Mouse (Mus musculus): Measurements from ENCODE around the gene Cdc42bpa.
"Not testable (repeated sequence)": the region's sequence is repeated elsewhere in the genome, so short reads cannot be mapped to it uniquely, and the experiment has no call there.

Gene Cdc42bpa

DNA sequence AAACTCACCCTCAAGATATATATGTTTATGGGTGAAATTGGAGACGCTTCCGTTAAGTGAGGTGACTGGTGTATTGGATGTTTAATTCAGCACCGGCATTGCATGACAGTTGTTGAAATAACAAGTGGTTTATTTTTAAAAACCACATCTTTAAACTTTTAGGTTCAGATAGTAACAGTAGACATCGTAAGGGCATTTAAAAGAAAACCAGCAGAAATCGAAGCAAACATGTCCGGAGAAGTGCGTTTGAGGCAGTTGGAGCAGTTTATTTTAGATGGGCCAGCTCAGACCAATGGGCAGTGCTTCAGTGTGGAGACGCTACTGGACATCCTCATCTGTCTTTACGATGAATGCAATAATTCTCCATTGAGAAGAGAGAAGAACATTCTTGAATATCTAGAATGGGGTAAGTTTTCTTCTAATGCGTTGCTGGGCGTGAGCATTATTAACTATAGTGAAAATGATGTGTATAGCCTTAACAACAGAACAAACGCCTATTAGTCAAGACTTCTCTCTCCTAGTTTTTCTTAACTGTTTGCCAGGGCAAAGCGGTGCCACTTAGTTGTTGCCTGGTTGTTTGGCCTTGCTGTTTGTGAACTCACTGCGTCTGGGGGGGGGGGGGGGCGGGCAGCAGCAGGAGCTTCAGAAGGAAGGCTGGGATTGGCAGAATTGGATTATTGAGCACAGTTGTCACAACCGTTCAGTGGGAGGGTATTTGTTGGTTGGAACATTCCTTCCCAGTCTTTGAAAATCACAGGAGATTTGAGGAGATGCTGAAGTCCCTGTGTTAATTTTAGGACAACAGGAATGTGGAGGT lies 818 bp downstream of the Cdc42bpa start:
- DNase-seq: peak; percentile 58

DNA sequence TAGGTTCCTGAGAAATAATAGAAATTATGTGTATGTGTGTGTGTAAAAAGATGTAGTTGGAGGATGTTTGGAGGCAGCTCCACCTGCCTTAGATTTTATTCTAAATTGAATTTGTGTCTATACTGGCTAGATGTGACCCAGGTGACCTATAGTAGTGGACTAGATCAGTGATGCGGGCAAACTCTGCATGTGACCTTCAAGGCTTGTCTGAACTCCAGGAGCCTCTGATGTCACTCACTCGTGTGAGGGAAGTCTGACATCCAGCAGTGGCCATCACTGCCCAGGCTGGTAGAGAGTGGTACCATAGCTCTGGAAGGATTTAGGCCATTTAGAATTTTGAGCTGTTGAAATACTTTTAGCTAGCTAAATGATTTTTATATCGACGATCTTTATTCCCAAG lies 1.5 kb downstream of the Cdc42bpa start:
- DNase-seq: peak; percentile 35

DNA sequence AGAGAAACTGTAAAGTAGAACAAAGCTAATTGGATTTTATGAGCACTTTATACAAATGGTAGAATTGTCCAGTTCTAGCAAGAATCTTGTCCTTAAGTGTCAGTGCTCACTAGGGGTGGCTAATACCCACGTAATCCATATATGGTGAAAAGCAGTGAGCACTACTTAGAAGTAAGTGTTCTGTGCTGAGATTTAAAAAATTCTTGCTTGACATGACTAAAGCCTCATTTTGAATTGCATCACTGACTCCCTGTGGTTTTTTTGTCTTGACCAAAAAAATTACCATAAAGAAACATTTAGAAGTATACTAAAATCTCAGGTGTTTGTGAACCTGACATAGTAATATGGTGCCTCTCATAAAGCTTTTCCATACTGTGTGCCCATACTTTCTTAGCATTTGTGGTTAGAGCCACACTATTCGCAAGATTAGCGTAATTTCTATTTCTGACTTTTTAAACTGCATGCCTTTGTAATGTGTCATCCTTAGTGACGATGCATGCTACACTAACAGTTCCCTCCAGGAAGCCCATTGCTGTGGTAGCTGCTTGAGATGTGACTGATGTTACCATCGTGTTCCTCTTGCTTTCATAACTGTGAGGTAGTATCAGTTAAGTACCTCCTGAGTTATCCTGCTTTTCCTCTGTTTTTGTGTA lies 9.6 kb downstream of the Cdc42bpa start:
- no peak for DNase-seq

DNA sequence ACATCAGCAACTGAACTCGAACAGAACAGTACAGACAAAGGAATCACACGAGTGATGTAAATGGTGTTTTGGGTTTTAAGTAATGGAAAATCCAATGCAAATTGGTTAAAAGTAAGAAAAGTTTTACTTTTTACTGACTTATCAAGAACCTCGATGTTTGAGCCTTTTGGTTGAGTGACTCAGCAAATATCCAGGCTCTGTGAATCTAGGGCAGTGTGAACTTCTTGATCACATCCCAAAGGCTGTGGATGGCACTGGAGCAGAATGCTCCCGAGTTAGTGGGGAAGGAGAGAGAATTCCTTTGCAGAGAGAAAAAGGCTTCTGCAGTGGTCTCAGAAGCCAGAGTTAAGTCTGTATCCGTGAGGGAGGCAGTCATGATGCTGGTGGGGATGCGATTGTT lies 14.7 kb downstream of the Cdc42bpa start:
- no peak for DNase-seq

DNA sequence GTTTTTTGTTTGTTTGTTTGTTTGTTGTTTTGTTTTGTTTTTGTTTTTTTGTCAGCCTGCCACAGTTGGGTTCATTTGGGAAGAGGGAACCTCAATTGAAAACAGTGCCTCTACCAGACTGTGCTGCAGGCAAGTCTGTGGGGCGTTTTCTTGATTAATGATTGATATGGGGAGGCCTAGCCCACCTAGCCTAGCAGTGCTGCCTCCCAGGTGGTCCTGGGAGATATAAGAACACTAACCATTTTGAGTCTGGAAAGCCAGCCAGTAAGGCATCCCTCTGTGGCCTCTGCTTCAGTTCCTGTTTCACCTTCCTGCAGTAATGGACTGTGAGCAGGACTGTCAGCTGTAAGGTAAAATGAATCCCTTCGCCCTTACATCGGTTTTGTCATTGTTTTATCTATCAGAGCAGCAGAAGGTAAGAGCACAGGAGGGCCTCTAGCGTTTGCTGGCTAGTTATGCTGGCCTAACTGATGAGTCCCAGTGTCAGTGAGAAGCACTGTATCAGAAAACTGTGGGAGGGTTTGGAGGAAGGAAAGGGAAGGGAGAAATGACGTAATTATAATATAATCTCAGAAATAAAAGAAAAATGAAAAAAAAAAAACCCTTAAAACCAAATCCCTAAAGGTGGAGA lies 15.5 kb downstream of the Cdc42bpa start:
- no peak for DNase-seq

DNA sequence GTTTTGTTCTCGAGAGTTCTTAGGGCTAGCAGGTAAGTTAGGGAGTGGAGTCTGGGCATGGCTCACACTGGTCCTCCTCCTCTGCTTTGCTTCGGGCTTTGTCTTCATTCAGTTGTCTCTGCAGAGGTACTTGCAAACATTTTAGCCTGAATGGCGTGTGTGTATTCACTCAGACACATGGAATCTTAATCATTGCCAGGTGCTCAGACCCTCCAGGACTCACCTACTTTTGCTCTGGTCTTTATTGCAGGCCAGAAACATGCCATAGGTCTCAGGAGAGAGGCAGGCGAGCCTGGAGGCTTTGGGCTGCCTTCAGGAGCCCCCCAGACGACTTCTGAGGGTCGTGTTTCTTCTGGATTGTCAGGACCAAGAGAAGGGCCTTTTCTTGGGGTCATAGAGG lies 17.2 kb downstream of the Cdc42bpa start:
- no peak for DNase-seq

DNA sequence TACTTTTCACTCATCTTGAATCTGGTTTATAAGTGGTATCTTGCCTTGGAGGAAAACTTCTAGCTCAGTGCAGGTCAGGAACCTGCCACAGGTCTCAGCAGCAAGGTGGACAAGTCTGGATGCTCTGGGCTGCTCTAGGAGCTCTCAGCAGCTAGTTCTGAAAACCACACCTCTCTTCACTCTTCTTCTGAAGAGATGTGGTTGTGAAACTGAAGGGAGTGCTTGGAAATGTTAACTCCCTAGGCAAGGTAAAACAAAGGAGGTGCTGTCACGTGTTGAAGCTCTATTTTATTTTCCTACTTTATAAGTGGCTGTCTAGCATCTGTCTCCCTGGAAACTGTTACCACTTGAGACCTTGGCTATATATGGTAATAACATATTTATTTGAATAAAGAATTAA lies 18.5 kb downstream of the Cdc42bpa start:
- no peak for DNase-seq

DNA sequence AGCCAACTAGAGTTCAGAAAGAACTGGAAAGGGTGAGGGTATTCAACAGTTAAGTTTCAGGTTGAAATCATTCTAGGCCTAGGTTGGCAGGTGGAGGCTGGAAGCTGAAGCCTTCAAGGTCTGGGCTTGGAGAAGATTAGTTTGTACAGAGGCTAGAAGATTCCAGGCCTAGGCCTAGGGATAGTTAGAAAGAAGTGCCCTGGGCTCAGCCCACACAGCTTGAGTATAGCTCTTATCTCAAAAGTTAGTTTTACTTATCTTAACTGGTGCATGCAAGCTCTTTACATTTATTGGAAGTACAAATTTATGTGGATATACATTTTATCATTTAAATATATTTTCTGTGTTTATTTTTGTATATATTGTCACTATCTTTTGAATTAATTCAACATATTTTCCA lies 21.4 kb downstream of the Cdc42bpa start:
- DNase-seq: no peak

DNA sequence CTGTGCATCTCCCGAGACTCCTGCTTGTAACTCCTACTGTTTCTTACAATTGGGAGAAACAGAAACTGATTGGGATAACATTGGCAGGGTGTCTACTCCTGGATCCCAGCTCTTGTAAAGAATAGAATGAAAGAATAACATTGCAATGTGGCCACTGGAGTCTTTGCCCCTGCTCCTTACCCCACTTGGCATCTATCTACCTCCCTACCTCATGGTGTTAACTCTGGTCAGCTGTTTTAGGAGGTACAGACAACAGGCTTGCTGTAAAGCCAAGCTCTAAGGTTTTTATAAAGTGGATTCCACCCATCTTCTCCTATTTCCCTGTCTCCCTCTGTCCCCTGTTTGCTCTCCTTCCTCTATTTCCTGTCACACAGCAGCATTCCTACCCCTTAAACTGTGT lies 21.9 kb downstream of the Cdc42bpa start:
- DNase-seq: no peak

DNA sequence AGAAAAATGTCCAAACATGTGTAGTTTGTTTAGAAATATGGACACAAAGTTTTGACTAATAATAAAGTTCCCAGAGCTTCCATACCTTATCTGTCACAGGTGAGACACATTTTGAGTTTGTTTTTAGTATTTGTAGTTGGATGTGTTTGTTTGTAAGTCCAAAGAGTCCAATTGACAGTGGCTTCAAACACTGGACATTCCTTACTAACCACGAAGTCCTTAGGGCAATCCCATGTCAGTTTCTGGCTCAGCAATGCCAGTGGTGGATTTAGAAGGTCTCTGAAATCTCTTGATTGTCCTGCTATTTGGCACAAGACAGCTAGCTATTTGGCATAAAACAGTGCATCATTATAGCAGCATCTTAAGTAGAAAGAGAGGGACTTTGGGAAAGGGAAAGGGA lies 22.7 kb downstream of the Cdc42bpa start:
- no peak for DNase-seq

DNA sequence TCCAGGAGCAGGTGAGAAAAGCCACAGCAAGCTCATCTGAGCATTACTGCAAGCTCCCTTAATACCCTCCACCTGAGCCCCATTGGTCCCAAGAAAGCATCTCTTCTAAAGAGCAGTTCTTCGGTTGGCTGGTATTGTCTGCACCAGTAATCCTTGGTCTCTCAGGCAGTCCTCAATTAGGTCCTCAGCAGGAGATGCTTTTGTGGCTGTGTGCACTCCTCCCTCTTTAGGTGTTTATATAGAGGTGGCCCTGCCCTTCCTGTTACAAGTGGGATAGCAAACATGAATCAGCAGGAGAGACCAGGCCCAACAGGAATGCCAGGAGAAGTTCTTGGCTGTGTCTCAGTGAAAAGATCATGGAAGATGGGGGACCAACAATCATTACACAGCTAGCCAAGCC lies 23.9 kb downstream of the Cdc42bpa start:
- DNase-seq: no peak

DNA sequence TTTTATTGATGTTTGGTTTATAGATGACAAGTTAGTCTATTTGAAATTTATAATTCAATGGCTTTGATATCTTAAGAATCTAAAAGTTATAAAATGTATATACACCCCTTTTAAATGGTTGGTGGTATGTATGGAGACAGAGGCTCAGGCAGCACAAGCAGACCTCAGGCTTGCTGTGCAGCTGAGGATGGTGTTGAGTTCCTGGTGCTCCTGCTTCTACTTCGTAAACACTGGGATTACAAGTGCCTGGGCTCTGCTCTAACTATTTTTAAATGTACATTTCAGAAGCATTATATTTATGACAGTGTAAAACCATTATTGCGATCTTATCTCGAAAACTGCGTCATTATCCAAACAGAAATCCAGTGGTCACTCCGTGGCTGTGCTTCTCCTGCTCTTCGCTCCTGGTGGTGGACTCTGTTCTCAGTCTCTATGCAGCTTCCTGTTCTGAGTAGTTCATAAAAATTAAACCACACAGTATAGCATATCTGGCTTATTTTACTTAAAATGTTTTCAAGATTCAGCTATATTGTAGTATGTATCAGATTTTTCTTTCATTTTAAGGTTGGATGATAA lies 31.5 kb downstream of the Cdc42bpa start:
- DNase-seq: no peak

DNA sequence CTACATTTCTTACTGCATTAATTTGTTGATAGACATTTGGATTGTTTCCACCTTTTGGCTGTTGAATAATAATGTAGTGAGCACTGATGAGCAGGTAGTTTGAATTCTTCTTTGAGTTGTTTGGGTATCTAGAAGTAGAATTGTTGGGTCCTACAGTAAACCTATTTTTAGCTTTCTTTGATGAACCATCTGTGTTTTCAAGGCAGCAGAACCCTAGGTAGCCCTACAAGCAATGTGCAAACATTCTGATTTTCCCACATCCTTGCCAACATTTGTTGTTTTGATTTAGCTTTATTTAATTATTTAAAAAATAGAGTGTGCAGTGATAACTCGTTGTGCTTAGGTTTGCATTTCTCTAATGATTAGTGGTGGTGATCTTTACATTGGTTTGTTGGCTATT lies 32.0 kb downstream of the Cdc42bpa start:
- no peak for DNase-seq

DNA sequence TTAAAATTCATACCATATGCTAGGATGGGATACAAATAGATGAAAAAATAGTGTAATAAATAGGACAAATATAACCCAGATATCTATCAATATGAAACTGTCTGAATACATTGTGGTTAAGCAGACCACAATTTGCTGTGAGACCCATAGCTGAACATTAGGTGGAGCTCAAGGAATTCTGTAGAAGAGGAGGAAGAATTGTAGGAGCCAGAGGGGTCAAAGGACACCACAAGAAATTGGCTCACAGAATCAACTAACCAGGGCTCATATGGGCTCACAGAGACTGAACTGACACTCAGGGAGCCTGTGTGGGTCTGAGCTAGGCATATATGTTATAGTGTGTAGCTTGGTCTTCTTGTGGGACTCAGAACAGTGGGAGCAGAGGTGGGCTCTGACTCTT lies 47.8 kb downstream of the Cdc42bpa start:
- DNase-seq: no peak

DNA sequence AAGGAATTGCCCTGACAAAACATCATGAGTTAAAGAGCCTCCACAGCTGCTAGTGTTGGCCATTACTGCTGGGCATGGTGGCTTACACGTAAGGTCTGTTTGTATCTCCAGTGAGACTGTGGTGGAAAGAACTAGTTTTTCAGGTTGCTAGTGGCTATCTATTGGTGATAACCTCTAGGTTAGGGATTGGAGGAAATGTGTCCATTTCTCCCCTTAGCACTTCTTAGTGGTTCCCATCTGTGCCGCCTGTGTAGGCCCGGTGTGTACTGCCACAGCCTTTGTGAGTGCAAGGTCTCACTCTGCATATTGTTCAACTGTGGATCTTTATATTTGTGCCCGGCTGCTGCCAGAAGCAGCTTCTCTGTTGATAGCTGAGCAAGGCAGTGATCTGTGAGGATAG lies 53.2 kb downstream of the Cdc42bpa start:
- DNase-seq: no peak

DNA sequence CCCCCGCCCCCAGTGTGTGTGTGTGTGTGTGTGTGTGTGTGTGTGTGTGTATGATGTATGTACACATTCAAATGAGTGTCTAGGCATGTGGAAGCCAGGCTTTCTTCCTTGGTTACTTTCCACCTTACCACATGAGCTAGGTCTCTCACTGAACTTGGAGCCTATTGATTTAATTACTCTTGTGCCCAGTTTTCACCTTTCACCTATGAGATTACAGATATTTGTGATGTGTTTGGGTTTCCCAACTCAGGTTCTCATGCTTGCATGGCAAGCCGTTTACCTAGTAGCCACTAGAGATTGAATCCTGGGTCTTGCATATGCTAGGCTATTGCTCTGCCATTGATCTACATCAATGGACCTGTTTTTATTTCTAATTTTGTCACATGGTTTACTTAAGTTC lies 57.9 kb downstream of the Cdc42bpa start:
- DNase-seq: no peak

DNA sequence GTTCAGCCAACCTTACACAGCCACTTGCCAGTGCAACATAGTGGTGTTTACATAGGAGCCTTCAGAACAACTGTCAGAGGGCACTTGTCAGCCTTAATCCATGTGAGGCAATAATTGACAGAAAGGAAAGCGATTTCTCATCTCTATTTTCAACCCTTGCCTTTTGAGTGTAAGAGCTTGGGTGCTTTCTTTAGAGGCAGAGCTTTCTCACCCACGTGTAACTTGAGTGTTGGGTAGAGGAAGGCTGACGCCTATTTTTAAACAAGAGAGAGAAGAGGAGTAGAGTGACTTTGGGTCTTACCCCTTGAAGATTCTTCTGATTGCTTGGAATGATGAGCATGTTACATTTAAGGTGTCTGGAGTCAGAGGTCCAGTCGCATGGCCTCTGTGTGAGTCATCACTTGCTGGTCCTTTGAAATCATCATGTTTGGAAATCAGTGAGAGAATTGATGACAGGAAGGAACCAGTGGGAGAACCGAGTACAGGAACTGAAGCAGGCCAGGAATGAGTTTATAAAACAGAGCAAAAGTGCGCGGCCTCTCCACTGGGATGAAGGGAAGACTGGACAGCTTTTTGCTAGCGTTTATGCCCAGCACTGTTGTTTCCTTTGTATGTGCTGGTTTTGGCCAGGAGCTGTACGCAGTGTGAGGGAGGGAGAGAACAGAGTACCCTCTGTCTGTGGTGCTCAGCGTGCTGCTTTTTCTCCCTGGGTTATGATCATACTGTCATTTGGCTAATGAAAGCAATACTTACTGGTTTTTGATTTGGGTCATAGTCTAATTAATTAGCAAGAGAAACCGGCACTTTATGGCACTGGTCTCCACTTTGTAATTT lies 61.4 kb downstream of the Cdc42bpa start:
- DNase-seq: no peak

DNA sequence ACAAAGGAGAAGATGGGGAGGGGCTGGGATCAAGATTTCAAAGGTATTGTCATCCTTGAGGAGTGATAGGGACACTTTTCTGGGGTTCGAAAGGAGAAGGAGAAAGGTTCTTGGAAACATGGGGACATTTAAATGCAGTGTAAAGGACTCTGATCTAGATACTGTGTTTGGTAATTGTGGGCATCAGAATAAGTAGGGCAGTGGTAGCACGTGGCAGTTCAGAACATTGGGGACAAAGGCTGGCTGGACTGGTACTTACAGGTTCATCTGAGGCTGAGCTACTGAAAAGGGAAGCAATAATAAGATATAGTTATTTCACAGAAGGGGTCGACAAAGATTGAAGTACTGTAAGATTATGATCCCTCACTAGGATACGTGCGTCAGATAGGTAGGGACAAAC lies 63.2 kb downstream of the Cdc42bpa start:
- no peak for DNase-seq

DNA sequence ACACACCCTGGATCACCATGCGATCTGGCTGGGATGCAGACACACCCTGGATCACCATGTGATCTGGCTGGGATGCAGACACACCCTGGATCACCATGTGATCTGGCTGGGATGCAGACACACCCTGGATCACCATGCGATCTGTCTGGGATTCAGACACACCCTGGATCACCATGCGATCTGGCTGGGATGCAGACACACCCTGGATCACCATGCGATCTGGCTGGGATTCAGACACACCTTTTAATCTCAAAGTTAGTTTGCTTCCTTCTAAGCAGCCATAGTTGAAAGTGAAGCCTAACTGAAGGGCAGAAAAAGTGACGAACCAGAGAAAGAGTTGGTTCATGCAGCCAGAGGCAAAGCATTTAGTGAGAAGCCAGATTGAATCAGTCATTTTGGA lies 69.6 kb downstream of the Cdc42bpa start:
- not testable (repeated sequence) for DNase-seq

DNA sequence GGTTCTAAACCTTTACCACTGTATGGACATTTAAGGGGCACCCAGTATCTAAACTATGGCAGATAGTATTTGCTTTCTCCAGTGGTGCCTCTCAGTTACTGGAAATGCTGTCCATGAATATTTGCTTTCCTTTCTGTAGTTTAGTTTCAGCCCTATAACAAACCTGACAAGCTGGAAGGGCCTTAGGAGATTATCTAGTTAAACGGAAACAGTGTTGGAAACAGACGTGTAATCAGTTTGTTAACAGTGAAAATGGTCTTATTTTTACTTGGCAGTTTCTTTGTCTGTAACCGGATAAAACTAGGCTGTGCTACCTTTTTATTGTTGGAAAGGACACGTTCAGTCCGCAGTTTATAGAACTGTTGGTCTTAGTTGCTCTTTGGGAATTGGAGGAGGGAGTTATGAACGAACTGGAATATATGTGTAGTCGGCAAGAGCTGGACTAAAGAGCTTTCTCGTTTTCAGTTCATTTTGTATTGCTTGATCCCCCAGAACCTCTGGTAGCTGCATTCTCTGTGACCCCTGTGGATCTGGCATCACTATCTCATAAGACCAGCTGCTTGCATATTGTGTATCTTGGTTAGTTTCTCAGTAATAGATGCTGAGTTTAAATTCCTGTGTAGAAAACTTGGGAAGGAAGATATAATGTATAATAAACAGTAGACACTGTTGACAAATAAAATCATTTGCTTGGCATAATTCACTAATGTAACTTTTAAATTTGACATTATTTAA lies 70.5 kb downstream of the Cdc42bpa start:
- DNase-seq: no peak

DNA sequence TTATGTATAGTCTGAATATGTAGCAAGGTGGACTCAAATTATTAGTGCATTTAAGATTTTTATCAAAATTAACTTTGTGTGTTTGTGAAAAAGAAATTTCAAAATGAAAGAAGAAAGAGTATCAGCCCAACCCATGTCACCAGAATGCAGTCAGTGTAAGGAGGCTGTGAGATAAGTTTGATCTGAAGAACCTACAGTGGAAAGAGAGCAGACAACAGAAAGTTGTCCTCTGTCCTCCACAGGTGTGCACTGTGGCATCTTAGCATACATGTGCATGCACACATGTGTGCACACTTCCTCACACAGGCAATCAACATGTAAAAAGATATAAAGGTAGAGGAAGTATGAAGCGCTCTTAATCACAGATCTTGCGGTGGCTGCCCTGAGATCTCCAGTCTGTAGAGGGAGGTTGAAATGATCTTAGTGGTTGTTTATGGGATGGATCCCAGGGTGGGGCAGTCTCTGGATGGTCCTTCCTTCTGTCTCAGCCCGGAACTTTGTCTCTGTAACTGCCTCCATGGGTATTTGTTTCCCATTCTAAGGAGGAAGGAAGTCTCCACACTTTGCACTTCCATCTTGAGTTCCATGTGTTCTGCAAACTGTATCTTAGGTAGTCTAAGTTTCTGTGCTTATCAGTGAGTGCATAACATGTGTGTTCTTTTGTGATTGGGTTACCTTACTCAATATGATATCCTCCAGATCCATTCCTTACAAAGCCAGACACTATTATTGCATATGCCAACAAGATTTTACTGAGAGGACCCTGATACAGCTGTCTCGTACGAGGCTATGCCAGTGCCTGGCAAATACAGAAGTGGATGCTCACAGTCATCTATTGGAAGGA lies 71.7 kb downstream of the Cdc42bpa start:
- DNase-seq: no peak
